Mouse (Mus musculus) embryonic facial prominence, embryonic 15.5 days (tissue): ENCODE results near the gene Adk. TPM values are rescaled to one million over a fixed set of nuclear protein-coding genes. Genes with fewer than 3 reads are reported as not detected.

Experiments
- ATAC-seq: fragments of 200-750 bp; cut with Nextera tagmentation; 2 replicates; pipeline ENCODE4 v1.8.0; 2017; ENCODE audit warnings: low read depth, moderate TSS enrichment; ENCODE audit not compliant: insufficient number of reproducible peaks, low FRiP score, low TSS enrichment
- H3K27ac ChIP-seq: fragments of 300-500 bp; sonication (generic); replicated peaks from 2 replicates; pipeline ENCODE4 v1.5.1; 2015; ENCODE audit warnings: mild to moderate bottlenecking, inconsistent platforms
- H3K27me3 ChIP-seq: fragments of 300-500 bp; sonication (generic); 2 replicates; pipeline ENCODE4 v1.6.1; 2015; ENCODE audit warnings: inconsistent platforms
- H3K36me3 ChIP-seq: fragments of 300-500 bp; sonication (generic); 2 replicates; pipeline ENCODE4 v1.6.1; 2015; ENCODE audit warnings: mild to moderate bottlenecking, inconsistent platforms
- H3K4me1 ChIP-seq: fragments of 300-500 bp; sonication (generic); 2 replicates; pipeline ENCODE4 v1.6.1; 2015; ENCODE audit warnings: inconsistent platforms
- H3K4me2 ChIP-seq: fragments of 300-500 bp; sonication (generic); replicated peaks from 2 replicates; pipeline ENCODE4 v1.6.1; 2015; ENCODE audit warnings: mild to moderate bottlenecking, inconsistent platforms
- H3K4me3 ChIP-seq: fragments of 300-500 bp; sonication (generic); replicated peaks from 2 replicates; pipeline ENCODE4 v1.5.1; 2015; ENCODE audit warnings: mild to moderate bottlenecking, inconsistent platforms
- H3K9ac ChIP-seq: fragments of 300-500 bp; sonication (generic); 2 replicates; pipeline ENCODE4 v1.6.1; 2015; ENCODE audit warnings: inconsistent platforms
- H3K9me3 ChIP-seq: fragments of 300-500 bp; sonication (generic); replicated peaks from 2 replicates; pipeline ENCODE4 v1.6.1; 2016; ENCODE audit warnings: inconsistent platforms
- WGBS: fragments of 180-500 bp; shearing (Covaris S2); methylation state at CpG from one replicate; pipeline ENCODE4 v1.1.7; 2015; 5-methylcytosine and 5-hydroxymethylcytosine counted together
- polyA plus RNA-seq: library from polyadenylated mRNA; unstranded; fragments of >200 nt; fragmentation: Nextera tagmentation; extraction: Ambion mirVana; gene quantifications from 2 replicates; pipeline ENCODE4 v1.2.1, GENCODE M21; 2015

Gene Adk
- polyA plus RNA-seq, 1 experiment from 2014 or later = 139 TPM

DNA sequence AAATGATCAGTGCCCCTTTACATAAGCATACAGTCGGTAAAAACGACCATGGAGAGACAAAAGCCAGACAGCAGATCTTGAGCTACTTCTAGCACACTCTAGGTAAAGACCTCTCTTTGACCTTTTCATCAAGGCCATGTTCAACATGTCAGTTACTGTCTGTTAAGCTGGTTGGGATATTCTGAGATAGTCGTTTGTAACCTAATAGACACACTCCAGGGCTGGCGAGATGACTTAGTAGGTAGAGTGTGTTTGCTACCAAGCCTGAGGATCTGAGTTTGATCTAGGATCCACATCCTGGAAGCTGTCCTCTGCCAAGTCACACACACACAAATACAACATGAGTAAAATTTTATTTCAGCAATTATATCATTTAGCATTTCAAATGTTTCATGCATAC lies 12.8 kb upstream of the Adk start:
- no peaks in the 10 kb centered on the region for H3K4me1 ChIP-seq
- WGBS = 82% methylated on average over 4 of the region's 4 CpGs
- H3K9ac ChIP-seq = no peak overlapping the region

DNA sequence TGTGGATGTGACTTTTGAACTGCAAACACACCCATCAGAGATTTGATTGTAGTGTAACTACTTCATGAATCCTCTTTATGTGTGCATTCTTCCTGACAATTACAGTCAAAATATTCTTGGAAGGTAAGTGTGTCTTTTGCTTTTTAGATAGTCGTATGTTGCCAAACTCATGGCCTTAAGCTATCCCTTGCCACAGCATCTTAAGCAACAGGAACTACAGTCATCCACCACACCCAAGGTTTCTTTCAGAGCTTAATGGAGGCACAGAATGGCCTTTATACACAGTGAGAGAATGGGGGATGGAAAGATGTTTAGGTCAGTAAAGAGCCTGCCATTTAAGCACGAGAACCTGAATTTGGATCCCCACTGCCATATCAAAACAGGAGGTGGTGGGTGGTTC lies 4.5 kb upstream of the Adk start:
- no peaks in the 10 kb centered on the region for H3K27me3 ChIP-seq
- H3K9me3 ChIP-seq = no peaks in the 10 kb centered on the region
- H3K4me2 ChIP-seq = no peak overlapping the region
- no peak for ATAC-seq
- H3K27ac ChIP-seq = no peak overlapping the region
- H3K36me3 ChIP-seq = peaks cover 4% of the 10 kb centered on the region; the same call in 1 of the 2 replicates
- H3K4me1 ChIP-seq = peaks cover 4% of the 10 kb centered on the region; the same call in 1 of the 2 replicates
- no peak overlapping the region for H3K4me3 ChIP-seq
- no peak overlapping the region for H3K9ac ChIP-seq
- 69% methylated on average over 2 of the region's 2 CpGs for WGBS

More for the DNA sequence above, 12.8 kb upstream of the Adk start:
- H3K36me3 ChIP-seq = peaks cover 37% of the 10 kb centered on the region
- no peak overlapping the region for H3K4me3 ChIP-seq
- ATAC-seq = no peak
- H3K4me2 ChIP-seq = no peak overlapping the region
- no peaks in the 10 kb centered on the region for H3K9me3 ChIP-seq
- no peaks in the 10 kb centered on the region for H3K27me3 ChIP-seq
- no peak overlapping the region for H3K27ac ChIP-seq

DNA sequence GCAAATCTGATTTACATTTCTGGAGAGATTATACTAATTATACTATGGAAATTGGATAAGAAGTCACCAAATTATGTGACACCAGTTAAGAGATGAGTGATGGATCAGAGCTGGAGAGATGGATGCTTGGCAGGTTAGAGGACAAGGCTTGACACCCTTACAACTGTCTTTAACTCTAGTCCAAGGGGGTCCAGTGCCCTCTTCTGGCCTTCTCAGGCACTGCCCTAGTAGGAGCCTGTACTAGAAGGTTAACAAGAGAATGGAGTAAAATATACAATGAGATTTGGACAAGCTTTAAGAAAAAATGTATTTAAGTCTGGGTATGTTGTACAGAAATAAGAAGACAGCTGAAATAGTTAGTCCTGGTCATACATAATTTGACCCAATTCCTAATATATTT lies 3.5 kb upstream of the Adk start:
- ATAC-seq = no peak
- no peaks in the 10 kb centered on the region for H3K9me3 ChIP-seq
- H3K27me3 ChIP-seq = no peaks in the 10 kb centered on the region
- peaks cover 4% of the 10 kb centered on the region; the same call in 1 of the 2 replicates for H3K36me3 ChIP-seq
- no peak overlapping the region for H3K4me2 ChIP-seq
- H3K9ac ChIP-seq = no peak overlapping the region
- H3K4me1 ChIP-seq = peaks cover 4% of the 10 kb centered on the region; the same call in 1 of the 2 replicates
- H3K27ac ChIP-seq = no peak overlapping the region
- H3K4me3 ChIP-seq = no peak overlapping the region

DNA sequence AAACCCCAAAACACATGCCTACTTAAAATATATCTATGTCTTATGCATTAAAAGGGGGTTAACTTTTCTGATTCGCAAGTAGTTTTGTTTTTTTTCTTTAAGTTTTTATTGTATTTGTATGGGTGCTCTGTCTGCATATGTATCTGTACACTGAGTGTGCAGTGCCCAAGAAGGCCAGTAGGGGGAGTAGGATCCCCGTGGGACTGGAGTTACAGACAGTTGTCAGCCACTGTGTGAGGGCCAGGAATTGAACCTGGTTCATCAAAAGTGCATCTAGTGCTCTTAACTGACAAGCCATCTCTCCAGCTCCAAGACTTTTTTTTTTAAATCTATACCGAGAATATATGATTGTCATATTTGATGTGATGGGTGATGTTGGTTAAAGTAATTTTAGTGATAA lies 1.6 kb upstream of the Adk start:
- no peak overlapping the region for H3K27ac ChIP-seq
- H3K4me2 ChIP-seq = no peak overlapping the region
- H3K4me1 ChIP-seq = peaks cover 4% of the 10 kb centered on the region; the same call in 1 of the 2 replicates
- no peaks in the 10 kb centered on the region for H3K27me3 ChIP-seq
- H3K9ac ChIP-seq = no peak overlapping the region
- H3K4me3 ChIP-seq = no peak overlapping the region
- H3K36me3 ChIP-seq = 0 out of 2 replicates have a peak, but pooled peaks cover 3% of the 10 kb centered on the region
- ATAC-seq = no peak
- no peaks in the 10 kb centered on the region for H3K9me3 ChIP-seq
- WGBS = 76% methylated on average over 3 of the region's 3 CpGs

DNA sequence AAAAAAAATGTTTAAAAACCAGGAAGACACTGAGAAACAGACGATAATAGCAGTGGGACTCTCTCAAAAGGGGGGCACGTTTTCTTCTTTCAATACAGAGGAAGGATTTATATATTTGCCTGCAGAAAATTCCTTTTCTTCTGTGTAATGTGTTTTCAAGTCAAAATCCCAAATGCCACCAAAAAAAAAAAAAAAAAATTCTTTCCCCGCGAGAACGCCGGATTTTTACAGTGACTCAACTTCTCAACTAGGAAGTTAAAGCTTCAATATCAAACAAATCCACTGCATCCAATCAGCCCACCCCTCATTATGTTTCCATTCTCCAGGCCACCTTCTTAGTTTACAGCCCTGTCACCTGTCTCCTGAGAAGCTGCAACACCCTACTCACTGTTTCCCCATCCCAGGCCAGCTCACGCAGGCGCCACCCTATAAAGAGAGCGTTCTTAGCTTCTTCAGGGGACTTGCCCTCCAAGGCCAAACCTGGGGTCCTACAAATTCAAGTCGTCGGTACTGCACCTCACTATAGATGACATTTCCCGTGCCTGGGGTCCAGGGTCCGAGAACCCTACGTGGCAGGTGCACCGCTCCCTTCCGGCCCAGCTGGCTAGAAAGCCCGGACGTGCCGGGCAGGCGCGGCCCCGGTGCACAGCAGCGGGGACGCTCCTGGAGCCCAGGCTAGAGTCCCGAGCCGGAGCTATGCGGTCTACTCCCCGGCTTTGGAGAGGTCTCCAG lies 828 bp upstream of the Adk start:
- H3K4me3 ChIP-seq = peak overlapping the region; percentile 97
- H3K9ac ChIP-seq = peak overlapping the region; percentile 77
- peaks cover 4% of the 10 kb centered on the region; the same call in 1 of the 2 replicates for H3K4me1 ChIP-seq
- no peak for ATAC-seq
- peak overlapping the region; percentile 95 for H3K27ac ChIP-seq
- H3K36me3 ChIP-seq = no peaks in the 10 kb centered on the region
- WGBS = 7% methylated on average over 28 of the region's 28 CpGs
- peak overlapping the region; percentile 98 for H3K4me2 ChIP-seq
- no peaks in the 10 kb centered on the region for H3K27me3 ChIP-seq
- H3K9me3 ChIP-seq = no peaks in the 10 kb centered on the region

DNA sequence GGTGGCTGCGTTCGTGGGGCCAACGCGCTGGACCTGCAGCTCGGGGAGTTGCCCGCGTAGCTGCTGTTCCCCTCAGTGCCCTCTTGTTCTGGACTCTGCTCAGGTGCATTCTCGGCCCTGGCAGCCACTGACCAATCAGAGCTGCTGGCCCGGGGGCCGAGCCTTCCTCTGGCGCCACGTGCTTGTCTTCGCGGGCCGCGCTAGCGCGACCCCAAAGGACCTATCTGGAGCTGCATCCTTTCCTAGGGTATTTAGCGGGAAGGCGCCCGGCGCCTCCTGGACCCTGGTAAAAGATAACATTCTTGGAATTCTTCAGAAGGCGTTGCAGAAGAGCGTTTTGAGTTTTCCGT lies 382 bp downstream of the Adk start:
- Histone ChIP-seq H3K9ac (peak overlapping the region; percentile 77), H3K4me1 (peaks cover 4% of the 10 kb centered on the region; the same call in 1 of the 2 replicates), H3K36me3 (no peaks in the 10 kb centered on the region), H3K27ac (peak overlapping the region; percentile 95), H3K4me2 (peak overlapping the region; percentile 98), H3K9me3 (no peaks in the 10 kb centered on the region), H3K4me3 (peak overlapping the region; percentile 97), H3K27me3 (no peaks in the 10 kb centered on the region)
- ATAC-seq = peak; percentile 75
- 0% methylated on average over 25 of the region's 25 CpGs for WGBS

DNA sequence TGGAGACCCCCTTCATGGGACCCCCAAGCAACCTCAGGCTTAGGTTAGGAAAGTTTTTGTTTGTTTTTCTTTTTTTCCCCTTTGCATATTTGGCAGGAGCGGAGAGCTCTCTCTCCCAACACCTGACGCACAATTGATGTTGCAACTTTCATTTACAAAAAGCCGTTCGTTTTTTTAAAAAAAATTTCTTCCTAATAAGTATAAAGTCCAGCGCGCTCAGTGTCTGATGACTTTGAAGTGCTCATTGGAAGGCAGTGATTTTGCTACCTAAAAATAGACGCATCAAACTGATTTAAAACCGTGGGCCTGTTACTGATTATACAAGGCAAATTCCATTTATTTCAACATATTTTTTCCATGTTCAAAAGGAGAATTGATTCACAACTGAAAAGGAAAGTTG lies 777 bp downstream of the Adk start:
- Histone ChIP-seq H3K9me3 (no peaks in the 10 kb centered on the region), H3K4me2 (peak overlapping the region; percentile 98), H3K4me3 (peak overlapping the region; percentile 97), H3K27me3 (no peaks in the 10 kb centered on the region), H3K9ac (no peak overlapping the region; the same call in 1 of the 2 replicates), H3K27ac (peak overlapping the region; percentile 95; the same call in 1 of the 2 replicates), H3K36me3 (no peaks in the 10 kb centered on the region), H3K4me1 (peaks cover 4% of the 10 kb centered on the region; the same call in 1 of the 2 replicates)
- WGBS = 2% methylated on average over 8 of the region's 8 CpGs
- ATAC-seq = no peak

DNA sequence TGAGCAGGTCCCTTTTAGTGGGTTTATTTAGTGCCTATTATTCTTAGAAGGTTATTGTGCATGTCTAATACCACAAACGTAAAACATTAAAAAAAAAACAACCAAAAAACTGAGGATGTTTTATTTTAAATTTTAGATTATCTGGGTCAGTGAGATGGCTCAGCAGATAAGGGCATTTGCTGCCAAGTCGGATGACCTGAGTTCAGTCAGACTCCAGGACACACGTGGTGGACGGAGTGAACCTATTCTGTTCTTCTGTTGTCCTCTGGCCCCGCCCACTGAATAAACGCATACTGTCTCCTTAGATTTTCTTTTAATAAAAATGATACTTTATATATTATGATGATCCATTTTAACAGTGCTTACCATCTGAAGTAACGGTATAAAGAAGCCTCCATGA lies 1.2 kb downstream of the Adk start:
- no peaks in the 10 kb centered on the region for H3K9me3 ChIP-seq
- H3K27me3 ChIP-seq = no peaks in the 10 kb centered on the region
- peak overlapping the region; percentile 98 for H3K4me2 ChIP-seq
- no peak for ATAC-seq
- peaks cover 4% of the 10 kb centered on the region; the same call in 1 of the 2 replicates for H3K4me1 ChIP-seq
- H3K9ac ChIP-seq = no peak overlapping the region
- WGBS = 48% methylated on average over 7 of the region's 7 CpGs
- no peaks in the 10 kb centered on the region for H3K36me3 ChIP-seq
- no peak overlapping the region for H3K27ac ChIP-seq
- H3K4me3 ChIP-seq = peak overlapping the region; percentile 97; the same call in 1 of the 2 replicates

DNA sequence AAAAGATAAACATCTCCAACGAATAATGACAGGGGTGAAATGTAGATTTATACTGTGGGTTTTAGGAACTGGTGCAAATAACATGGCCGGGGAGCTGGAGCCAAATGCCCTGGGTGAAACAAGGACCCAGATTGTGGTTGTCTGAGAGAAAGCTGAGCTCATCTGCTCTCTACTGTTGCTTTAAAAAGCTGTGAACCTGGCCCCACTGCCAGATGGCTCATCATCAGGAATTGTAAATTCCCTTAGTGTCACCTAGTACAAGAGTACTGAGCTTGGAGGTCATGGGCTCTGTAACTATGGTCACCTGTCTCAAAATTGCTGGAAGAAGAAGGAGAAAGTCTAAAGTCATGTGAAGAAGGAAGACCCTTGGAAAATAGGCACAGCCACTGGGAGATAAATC lies 6.6 kb downstream of the Adk start:
- H3K4me2 ChIP-seq = no peak overlapping the region
- ATAC-seq = no peak
- WGBS = 66% methylated on average over 2 of the region's 2 CpGs

DNA sequence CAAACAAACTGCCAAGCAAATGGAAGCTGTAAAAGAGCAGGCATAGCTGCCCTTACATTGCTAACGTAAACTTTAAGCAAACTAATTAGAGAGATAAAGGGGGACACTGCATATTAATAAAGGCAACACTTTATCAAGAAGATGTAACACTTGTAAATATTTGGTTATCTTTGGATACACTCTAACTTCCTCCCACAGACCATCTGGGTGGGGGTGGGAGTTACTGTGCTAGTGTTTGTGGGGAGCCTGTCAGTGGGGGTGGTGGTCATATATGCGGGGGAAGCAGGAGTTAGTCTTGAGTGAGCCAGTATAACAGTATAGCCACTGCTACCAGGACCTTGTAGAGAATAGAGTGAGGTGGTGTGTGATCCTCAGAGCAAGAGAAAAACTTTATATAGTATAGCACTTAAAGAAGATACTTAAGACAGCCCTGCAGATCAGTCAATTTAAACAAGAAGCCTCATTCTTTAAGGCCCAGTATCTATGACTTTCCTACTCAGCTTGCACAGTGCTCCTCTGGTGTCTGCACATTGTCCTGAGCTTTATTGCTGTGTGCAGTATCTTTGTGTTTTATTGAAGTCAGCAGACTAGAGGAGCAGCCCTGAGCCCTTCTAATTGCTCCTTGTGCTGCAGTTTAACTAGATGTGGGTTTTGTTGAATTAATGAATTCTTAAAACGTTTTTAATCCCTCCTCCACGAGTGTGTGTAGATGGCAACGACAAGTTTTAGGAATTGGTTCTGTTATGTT lies 10.6 kb downstream of the Adk start:
- Histone ChIP-seq H3K4me2 (no peak overlapping the region), H3K27ac (no peak overlapping the region), H3K4me3 (no peak overlapping the region), H3K9me3 (no peaks in the 10 kb centered on the region), H3K27me3 (no peaks in the 10 kb centered on the region), H3K9ac (no peak overlapping the region), H3K4me1 (peaks cover 9% of the 10 kb centered on the region; the same call in 1 of the 2 replicates), H3K36me3 (no peaks in the 10 kb centered on the region)
- WGBS = 77% methylated on average over 5 of the region's 5 CpGs
- no peak for ATAC-seq

More for the DNA sequence above, 6.6 kb downstream of the Adk start:
- Histone ChIP-seq H3K9me3 (no peaks in the 10 kb centered on the region), H3K27ac (no peak overlapping the region), H3K4me3 (no peak overlapping the region), H3K27me3 (no peaks in the 10 kb centered on the region), H3K9ac (no peak overlapping the region), H3K36me3 (no peaks in the 10 kb centered on the region), H3K4me1 (no peaks in the 10 kb centered on the region)

DNA sequence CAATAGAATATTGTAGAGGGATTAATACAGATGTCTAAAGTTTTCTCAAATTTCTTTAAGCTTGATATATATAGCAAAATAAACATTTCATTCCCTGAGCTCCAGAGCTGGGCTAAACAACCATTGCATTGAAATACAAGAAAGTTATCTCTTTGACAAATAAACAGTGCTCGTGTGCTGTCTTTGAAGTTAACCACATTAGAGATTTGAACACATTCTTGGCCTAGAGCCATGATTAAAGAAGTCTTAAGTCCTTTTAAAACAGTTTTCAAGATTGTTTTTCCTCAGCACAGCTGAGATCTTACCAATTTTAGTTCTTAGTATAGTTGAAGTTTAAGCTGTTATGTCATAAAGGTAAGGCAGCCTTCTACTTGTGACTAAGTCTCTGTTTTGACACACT lies 11.9 kb downstream of the Adk start:
- no peak for ATAC-seq
- WGBS = 18% methylated on average over 1 of the region's 1 CpGs
- H3K27ac ChIP-seq = no peak overlapping the region
- no peaks in the 10 kb centered on the region for H3K36me3 ChIP-seq
- peaks cover 9% of the 10 kb centered on the region; the same call in 1 of the 2 replicates for H3K4me1 ChIP-seq
- no peaks in the 10 kb centered on the region for H3K27me3 ChIP-seq
- H3K9ac ChIP-seq = no peak overlapping the region
- H3K4me3 ChIP-seq = no peak overlapping the region
- no peak overlapping the region for H3K4me2 ChIP-seq
- H3K9me3 ChIP-seq = no peaks in the 10 kb centered on the region
